Mouse (Mus musculus): ENCODE measurements around the gene Dnm3. TPM values are rescaled to one million over a fixed set of nuclear protein-coding genes. Genes with fewer than 3 reads are reported as not detected.

The Dnm3 gene
- total RNA-seq, 2 experiments from 2014 or later = 3.4 to 5.9 TPM

GRCm38 (mm10) chr1:162163687-162164484 lies 313.9 kb downstream of the Dnm3 start:
- no peak for DNase-seq (ENCODE audit: low spot score)

GRCm38 (mm10) chr1:162162677-162163076 lies 315.2 kb downstream of the Dnm3 start:
- no peak for DNase-seq (ENCODE audit: low spot score)

GRCm38 (mm10) chr1:162162249-162162648 lies 315.6 kb downstream of the Dnm3 start:
- DNase-seq (ENCODE audit: low spot score) = no peak

- DNase-seq (ENCODE audit: low spot score) = no peak
These were observed 317.1 kb downstream of the Dnm3 start for GRCm38 (mm10) chr1:162160718-162161117.

GRCm38 (mm10) chr1:162158486-162158885 lies 319.3 kb downstream of the Dnm3 start:
- DNase-seq (ENCODE audit: low spot score) = no peak

- DNase-seq (ENCODE audit: low spot score) = no peak
These were observed 320.2 kb downstream of the Dnm3 start for GRCm38 (mm10) chr1:162157659-162158058.

- no peak for DNase-seq (ENCODE audit: low spot score)
These were observed 321.0 kb downstream of the Dnm3 start for GRCm38 (mm10) chr1:162156873-162157272.

- DNase-seq (ENCODE audit: low spot score) = no peak
These were observed 322.3 kb downstream of the Dnm3 start for GRCm38 (mm10) chr1:162155546-162155945.

GRCm38 (mm10) chr1:162153118-162153517 lies 324.7 kb downstream of the Dnm3 start:
- DNase-seq (ENCODE audit: low spot score) = no peak

- DNase-seq (ENCODE audit: low spot score) = no peak
These were observed 328.1 kb downstream of the Dnm3 start for GRCm38 (mm10) chr1:162149730-162150129.

GRCm38 (mm10) chr1:162147554-162147953 lies 330.3 kb downstream of the Dnm3 start:
- DNase-seq (ENCODE audit: low spot score) = no peak

GRCm38 (mm10) chr1:162145748-162146147 lies 332.1 kb downstream of the Dnm3 start:
- DNase-seq (ENCODE audit: low spot score) = no peak

GRCm38 (mm10) chr1:162144992-162145391 lies 332.8 kb downstream of the Dnm3 start:
- DNase-seq (ENCODE audit: low spot score) = no peak

- no peak for DNase-seq (ENCODE audit: low spot score)
These were observed 333.6 kb downstream of the Dnm3 start for GRCm38 (mm10) chr1:162143974-162144912.

GRCm38 (mm10) chr1:162142285-162142684 lies 335.5 kb downstream of the Dnm3 start:
- DNase-seq (ENCODE audit: low spot score) = no peak

- DNase-seq (ENCODE audit: low spot score) = no peak
These were observed 341.5 kb downstream of the Dnm3 start for GRCm38 (mm10) chr1:162136328-162136727.

- DNase-seq (ENCODE audit: low spot score) = no peak
These were observed 342.2 kb downstream of the Dnm3 start for GRCm38 (mm10) chr1:162135451-162136213.

- DNase-seq (ENCODE audit: low spot score) = no peak
These were observed 343.2 kb downstream of the Dnm3 start for GRCm38 (mm10) chr1:162134651-162135066.

GRCm38 (mm10) chr1:162132908-162133641 lies 344.8 kb downstream of the Dnm3 start:
- DNase-seq (ENCODE audit: low spot score) = peak; percentile 18

- no peak for DNase-seq (ENCODE audit: low spot score)
These were observed 350.7 kb downstream of the Dnm3 start for GRCm38 (mm10) chr1:162126856-162127792.
